Mouse (Mus musculus) cerebellum, postnatal 36 days (tissue): ENCODE measurements around the gene Col5a1.

ENCODE experiments used
- DNase-seq, 2 experiments: peaks; one replicate each; pipeline ENCODE4 v3.0.0; 2021 to 2022; ENCODE audit warnings: mixed read lengths in 2 of 2

The Col5a1 gene

DNA sequence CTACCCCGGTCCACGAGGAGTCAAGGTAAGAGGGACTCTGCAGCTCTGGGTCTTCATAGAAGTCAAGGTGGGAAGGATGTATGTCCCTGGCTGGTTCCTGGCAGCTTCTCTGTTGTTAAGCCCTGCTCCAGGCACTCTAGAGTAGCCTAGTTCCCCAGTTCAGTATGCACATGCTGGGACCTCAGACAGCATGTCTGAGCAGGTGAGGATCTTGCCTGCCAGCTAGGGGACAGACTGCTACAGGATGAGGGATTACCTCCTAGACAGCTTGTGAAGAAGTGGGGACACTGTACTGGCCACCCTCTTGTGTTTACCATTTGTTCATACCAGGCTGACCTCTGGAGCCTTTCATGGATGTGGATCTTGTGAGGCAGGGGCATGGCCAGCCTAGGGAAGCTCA lies 94.8 kb downstream of the Col5a1 start:
- DNase-seq: no peak

DNA sequence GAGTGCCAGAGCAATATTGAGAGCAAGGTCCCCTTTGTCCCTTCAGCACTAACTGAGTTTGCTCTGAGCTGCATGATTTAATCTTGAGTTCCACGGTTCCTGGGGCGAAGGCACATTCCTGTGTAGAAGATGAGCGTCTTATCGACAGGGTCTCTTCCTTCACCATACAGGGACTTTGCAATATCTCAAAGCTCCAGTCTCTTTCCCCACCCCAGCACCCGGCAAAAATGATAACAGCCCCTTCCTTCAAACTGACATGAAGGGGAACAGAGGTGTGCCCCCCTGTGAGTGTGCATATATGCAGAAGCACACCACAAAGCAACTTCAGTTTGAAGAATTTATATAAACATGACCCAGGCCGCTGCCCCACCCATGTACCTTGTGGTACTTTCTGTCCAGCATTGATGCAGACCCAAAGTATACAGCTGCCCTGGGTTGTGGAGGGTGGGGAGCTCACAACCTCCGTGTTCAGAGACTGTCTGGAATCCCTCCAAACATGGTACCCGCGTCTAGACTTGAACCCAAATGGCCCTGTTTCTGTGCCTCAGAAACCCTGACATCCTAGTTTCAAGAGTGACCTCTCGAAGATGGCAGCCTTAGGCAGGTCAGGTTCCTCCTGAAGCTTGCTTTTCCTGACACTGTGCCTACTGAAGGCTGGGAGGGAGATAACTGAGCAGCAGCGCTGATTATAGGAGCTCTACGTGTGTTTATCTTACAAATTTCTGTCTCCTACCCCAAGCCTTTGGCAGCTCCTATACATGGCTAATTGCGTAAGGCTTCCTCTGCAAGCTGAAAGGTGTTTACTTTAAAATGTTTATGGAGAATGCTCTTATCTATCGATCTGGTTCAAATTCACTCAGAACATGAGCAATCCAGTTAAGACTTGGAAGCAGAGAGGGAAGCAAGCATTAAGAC lies 95.7 kb downstream of the Col5a1 start:
- DNase-seq: no peak

DNA sequence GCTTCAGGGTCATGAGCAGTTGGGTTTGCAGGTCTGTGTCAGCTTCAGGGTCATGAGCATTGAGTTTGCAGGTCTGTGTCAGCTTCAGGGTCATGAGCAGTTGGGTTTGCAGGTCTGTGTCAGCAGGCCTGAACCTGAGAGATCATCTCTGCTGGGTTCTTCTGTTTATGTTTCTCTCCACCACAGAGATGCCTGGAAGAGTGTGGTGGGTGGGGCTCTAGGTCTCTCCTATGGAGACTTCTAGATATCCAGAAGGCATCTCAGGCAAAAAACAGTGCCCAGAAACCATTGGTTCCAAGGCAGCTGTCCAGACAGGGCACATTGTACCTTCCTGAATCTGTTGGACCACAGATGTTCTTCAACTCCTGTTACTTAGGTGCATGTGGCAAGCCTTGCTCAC lies 96.9 kb downstream of the Col5a1 start:
- no peak for DNase-seq

DNA sequence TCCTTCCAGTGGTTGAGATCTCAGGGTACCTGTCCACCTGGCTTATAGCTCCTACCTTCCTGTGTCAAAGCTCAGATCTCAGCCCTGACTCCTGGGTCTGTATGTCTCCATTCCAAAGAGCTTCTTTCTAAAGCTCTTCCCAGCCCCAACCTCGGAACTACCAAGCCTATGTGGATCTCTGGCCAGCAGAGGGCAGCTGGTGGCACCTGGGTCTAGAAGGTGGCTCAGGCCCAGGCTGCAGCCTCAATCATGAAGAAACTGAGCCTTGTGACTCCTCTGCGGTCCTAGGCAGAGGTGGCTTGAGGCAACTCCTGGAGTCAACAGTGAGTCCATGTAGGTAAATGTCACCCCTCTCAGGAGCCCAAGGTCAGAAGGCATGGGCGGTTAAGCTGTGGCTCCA lies 97.7 kb downstream of the Col5a1 start:
- DNase-seq: peak; percentile 74 to 77

DNA sequence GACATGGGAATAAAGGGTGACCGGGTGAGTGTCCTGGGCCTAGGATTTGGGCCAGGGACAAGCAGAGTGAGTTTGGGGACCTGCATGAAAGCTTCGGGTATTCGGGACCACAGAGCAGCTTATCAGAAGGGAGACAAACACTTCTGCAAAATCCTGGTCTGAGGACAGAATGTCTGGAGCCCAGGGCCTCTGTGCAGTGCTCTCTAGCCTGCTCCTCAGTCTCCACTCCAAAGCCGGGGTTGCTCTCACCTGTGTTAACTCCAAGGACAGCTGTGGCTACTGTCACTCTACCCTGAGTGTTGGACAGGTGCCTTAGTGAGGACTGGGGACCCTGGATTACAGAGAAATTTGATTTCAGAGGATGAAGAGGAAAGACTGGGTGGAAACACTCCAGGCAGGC lies 100.5 kb downstream of the Col5a1 start:
- DNase-seq: no peak

DNA sequence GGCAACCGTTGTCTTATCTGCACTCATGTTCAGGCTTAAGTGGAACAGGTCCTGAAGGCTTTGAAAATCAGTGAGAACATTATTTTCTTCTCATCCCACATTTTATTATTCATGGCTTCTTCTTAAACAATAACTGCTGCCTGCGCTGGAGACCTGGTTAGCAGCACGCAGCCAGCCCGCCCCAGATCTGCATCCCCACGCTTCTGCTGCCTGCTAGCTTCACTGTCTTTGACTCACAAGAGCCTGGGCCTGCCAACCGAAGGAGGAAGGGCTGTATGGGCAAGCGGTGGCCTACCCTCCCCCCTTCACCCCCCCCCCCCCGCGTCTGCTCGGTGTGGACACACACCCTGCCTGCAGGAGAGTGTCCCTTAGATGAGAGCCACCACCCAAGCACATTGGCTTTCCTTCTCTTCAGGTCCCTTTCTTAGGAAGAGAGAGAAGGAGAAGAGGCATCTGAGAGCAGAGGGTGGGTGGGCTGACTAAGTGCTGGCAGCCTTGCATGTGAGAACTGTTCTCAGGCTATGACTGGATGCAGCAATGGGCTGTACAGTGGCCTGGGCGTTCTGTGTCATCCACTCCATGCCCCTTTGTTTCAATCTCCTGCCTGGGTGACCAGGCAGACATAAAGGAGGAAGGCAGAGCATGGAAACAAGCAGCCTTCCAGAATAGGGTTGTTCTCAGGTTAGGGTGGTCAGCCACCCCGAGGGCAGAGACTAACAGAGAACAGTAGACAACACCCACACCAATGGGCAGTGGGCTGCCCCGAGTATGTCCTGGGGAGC lies 104.4 kb downstream of the Col5a1 start:
- DNase-seq: no peak

DNA sequence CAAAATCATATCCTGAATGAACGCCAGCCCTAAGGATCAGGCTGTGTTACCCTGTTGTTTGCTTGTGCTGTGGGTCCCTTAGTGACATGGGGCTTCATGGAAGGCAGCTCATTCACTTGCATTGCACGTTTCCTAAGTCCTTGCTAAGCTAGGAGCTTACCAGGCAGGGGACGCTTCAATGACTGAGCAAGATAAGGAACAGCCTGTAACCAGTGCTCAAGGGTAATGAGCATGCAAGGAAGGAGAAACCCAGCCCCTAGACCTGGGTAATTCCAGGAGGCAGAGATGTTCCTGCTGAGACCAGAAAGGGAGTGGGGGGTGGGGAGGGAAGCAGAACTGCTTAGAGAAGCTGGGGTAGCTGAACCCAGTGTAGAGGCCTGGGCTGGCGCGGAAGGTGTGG lies 107.2 kb downstream of the Col5a1 start:
- DNase-seq: no peak

DNA sequence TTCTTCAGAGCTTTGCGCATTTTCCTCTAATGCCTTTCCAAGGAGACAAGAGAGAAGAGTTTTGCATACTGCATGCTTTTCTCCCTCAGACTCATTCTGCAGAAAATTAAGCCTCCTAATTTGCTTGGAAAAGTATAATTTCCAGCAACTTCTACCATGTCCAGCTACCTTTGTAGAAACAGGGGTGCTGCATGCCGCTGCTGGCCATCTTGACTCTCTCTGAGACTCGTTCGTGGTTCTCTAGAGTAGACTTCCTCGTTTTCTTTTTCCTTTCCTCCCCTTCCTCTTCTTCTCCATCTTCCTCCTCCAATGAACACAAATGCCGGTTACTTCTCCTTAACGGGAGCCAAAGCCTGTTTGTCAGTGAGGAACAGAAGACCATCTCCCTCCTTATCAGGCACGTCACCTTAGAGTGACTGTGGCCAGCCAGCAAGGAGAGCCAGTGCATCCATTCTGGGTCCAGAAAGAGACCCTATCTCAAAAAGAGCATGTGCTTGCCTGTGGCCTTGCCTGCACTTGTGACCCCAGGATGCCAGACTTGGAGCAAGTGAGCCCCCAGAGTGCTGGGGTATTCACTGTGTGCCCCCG lies 113.9 kb downstream of the Col5a1 start:
- DNase-seq: no peak

DNA sequence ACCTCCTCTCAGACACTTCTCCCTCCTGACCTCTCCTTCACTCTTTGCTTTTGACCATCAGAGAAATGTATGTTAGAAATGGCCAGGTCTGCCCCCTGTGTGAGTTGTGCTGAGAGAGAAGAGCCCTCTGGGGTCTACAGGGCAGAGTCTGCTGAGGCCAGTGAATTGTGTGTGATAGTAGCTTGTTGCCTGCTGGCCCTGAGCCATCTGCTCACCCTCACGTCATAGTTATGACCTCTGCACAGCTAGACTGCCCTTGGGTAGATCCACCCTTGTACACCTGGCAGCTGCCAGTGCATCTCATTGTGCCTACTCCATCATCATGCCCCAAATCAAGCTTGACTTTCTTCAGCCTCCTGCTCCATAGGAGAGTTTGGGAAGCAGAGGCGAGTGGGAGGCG lies 114.4 kb downstream of the Col5a1 start:
- DNase-seq: peak in 1 of 2 experiments; percentile 7

DNA sequence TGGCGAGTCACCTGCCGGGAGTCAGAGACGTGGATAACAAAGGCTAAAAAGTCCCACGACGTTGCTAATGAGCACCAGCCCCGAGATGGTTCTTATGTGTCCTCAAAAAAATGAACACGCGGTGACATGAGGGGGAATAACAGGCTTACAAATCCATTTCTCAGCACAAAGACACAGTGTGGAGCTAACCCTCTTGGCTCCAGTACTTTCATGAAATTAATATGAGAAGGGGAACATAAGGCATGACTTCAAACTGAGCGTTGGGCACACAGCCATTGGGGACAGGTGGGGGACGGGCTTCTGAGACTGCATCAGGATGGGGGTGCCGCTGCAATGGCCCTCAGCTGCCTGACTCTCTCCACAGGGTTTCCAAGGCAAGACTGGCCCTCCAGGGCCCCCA lies 115.0 kb downstream of the Col5a1 start:
- peak; percentile 21 to 43 for DNase-seq

DNA sequence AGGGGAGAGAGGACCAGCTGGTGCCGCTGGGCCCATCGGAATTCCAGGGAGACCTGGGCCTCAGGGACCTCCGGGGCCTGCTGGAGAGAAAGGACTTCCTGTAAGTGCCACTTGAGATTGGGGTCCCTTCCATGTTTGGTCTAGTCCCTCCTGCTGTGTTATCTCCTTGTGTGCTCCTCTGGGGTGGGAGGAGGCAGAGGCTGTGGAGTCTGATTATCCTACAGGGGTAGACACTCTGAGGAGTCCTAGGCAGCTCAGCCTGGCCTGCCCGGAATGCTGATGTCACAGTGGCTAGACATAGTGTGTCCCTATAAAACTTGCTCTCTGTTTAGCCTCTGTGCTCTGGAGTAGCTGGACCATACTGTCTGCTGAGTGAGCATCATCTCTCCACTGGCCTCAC lies 119.0 kb downstream of the Col5a1 start:
- no peak for DNase-seq

DNA sequence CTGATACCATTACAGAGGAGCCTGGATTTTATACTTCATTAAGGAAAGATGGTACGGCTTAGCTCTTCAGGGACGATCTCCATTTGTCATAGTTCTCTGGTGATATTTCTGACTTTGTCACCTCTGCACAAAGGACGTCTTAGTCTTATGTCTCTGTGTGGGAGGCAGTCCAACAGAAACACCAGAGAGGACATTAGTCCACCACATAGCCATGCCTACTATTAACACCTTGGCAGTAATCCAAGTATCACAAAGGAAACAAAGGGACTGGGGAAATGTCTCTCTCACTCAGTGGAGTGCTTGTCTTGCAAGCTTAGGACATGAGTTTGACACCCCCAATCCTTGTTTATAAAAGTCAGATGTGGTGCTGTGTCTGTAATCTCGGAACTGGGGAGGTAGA lies 122.0 kb downstream of the Col5a1 start:
- DNase-seq: no peak

DNA sequence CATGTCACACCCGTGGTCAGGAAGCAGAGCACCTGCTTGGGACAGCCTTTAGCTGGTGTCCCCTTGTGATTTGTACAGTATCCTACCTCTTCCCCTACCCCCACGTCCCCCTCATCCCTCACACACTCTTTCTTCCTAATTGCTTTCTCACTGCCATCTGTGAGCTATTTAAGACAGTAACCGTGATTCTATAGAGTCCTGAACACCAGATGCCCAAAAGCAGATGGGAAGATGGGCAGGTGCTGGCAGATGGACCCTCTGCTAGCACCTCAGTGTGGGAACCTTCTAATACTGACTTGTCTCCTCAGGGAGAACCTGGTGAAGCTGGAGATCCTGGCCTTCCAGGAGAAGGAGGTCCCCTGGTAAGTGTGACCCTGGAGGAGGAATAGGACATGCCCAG lies 126.1 kb downstream of the Col5a1 start:
- DNase-seq: no peak

DNA sequence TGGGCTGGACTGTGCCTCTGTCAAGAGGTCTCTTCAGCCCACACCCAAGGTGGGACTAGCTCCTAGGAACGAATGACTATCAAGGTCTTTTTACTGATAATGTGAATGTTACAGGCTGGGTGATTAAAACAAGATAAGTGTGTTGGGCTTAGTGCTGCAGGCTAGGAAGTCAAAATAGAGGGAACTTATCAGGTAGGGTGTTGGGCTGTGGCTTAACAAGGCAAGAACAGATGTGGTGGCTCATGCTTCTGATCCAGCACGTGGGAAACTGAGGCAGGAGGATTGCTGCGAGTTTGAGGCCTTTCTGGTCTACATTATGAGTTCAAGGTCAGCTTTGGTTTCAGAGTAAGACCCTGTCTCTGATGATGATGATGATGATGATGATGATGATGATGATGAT lies 128.6 kb downstream of the Col5a1 start:
- DNase-seq: no peak

DNA sequence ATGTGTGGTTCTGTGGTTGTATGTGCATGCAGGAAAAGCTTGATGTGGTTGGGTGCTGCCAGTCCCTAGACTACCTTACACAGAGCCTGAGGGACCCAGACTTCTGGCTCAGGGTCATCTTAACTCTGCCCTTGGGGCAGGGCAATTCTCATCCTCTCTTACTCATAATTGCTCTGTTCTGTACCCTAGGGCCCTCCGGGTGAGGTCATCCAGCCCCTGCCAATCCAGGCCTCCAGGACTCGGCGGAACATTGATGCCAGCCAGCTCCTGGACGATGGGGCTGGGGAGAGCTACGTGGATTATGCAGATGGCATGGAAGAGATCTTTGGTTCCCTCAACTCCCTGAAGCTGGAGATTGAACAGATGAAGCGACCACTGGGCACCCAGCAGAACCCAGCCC lies 138.2 kb downstream of the Col5a1 start:
- DNase-seq: no peak

DNA sequence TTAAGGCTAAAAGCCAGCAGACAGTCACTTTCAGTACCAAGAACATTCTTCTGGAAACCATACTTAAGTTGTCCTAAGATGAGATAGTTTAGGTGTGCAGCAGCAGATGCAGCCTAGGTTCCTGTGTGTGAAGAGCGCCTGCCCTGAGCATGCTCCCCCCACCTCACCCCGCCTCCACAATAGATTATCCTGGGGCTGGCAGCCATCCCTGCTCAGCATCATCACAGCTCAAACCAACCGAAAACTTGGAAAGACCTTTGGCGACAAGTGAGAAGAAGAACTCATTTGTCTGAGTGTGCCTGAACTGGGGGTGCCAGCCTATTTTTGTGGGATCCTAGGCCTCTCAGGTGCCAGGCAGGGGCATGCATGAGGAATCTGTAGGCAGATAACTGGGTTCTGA lies 139.6 kb downstream of the Col5a1 start:
- DNase-seq: no peak

DNA sequence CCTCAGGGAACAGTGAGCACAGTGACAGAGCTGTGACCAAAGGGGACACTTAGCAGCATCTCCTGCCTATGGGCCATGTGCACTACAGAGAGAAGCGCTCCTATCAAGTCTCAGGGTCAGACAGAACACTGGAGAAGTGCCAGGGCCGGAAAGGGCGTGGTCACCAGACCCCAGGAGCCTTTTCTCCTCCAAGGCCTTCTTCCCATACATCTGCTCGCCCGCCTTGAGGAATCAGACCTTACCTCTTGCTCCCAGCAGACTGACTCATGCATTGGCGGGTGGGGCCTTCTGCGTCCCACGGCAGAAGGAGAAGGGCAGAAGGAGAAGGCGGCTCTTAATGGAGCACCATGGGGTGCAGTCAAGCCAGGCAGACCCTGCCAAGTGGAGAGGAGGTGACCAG lies 145.6 kb downstream of the Col5a1 start:
- DNase-seq: no peak

DNA sequence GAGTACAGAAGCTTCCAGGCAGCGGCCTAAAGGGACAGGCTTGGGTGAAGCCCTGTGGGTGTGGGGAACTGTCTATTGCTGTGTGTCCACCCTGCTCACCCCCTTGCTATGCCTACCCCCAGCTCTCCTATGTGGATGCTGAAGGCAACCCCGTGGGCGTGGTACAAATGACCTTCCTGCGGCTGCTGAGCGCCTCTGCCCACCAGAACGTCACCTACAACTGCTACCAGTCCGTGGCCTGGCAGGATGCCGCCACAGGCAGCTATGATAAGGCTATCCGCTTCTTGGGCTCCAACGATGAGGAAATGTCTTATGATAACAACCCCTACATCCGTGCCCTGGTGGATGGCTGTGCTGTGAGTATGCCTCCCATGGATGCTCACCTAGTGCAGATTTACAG lies 146.2 kb downstream of the Col5a1 start:
- no peak for DNase-seq

DNA sequence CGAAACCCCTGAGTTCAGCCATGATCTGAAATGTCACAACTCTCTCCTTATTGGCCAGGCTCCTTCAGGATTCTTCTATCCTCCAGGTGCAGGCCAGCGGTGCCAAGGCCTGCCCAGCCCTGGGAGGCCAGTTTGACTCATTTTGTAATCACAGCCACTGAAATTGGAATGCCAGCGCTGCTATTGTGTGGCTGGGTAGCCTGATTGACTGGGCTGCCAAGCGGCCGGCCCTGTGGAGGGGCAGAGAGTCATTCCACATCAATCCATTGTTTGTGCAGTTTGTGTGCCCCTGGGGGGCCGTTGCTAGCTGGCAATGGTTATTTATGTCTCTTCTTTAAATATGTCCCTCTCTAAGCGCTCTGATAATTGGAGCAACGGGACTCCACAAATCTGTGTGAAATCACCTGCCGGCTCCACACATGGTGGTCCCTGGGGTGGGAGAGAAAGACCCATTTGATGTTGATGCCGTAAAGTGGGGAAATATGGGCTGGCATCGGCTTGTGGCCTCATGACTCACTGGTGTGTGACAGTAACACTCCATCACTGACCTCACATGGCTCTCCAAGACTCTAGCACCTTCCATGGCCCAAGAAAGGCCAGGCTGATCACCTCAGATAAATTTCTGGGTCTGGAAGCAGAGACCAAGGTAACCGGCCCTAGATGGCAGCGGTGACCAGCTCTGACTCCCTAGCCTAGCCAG lies 147.9 kb downstream of the Col5a1 start:
- DNase-seq: no peak

DNA sequence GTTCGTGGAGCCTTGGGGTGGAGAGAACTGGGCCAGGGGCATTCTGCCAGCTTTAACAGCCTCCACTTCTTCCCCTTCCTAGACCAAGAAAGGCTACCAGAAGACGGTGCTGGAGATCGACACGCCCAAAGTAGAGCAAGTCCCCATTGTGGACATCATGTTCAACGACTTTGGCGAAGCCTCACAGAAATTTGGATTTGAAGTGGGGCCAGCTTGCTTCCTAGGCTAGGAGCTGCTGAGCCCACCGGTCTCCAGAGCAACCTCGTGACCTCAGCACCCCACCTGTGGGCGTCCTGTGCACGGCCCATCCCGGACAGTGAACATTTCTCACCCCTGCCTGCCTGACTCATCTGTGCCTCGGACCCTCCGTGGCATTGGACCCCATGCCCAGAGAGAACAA lies 150.6 kb downstream of the Col5a1 start:
- no peak for DNase-seq

DNA sequence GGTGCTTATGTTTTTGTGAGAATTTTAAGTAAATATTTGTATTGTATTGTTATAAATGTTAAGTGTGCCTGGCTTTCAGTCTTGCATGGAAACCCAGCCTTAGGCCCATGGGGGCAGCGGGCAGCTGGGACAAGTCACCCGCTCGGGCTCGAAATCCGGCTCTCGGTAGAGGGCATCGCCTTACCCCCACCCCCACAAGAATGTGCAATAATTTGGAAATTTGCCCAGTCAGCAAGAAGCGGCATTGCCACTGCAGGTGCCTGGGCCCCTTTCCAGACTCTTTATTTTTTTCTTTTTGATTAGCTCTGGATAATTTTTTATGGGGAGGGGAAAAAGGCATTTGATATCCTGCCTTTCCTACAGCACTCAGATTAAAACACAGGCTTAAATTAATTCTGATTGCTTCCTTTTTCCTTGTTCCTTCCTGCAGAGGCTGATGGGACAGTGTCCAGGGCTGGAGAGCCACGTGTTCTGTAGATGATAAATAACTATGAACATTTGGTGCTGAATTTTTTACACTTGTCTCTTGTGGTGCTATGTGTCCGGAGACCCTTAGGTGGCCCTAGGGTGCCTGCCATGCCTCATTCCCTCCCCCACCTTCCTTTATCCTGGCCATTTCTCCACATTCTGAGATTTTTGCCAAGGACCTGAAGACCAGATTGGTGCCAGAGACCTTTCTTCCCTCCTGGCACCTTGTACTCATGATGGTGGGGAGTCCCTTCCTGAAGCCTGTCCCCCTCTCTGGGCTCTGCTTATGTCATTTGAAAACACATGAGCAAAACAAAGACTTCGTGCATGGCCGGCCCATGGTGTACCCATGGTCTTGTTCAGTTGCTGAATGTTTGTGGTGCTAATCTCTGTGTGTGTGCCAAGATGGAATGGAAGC lies 151.5 kb downstream of the Col5a1 start:
- peak; percentile 22 to 27 for DNase-seq
